Mouse (Mus musculus) left cerebral cortex, adult 8-10 months (tissue): ENCODE results near the gene Togaram2. TPM values are rescaled to one million over a fixed set of nuclear protein-coding genes. Genes with fewer than 3 reads are reported as not detected.
A peak's percentile ranks its signal among the peaks of the same experiment; 100 is the strongest.
"Not testable (repeated sequence)": the region's sequence is repeated elsewhere in the genome, so short reads cannot be mapped to it uniquely, and the experiment has no call there.

Source experiments
- DNase-seq, 2 experiments: peaks; one replicate each; pipeline ENCODE4 v3.0.0; 2022; ENCODE audit warnings: low spot score in 2 of 2
- total RNA-seq, 4 experiments: library from RNA; stranded (reverse); gene quantifications; 2 replicates each; pipeline ENCODE4 v1.2.4; 2022

Gene Togaram2
- total RNA-seq: 1 to 10 TPM; 2.7 to 5.0 (median 3.4) TPM

GRCm38 (mm10) chr17:71673092-71673491 is at the start of gene Togaram2:
Gene Togaram2, plus strand, starts transcription at chr17:71673261.
- DNase-seq: no peak

- no peak for DNase-seq
Observed at GRCm38 (mm10) chr17:71631806-71632205, 41.3 kb upstream of the Togaram2 start.

- DNase-seq: no peak
Observed at GRCm38 (mm10) chr17:71633350-71633749, 39.7 kb upstream of the Togaram2 start.

GRCm38 (mm10) chr17:71636786-71637185 is 36.3 kb upstream of the Togaram2 start:
- DNase-seq: no peak

- no peak for DNase-seq
Observed at GRCm38 (mm10) chr17:71637750-71638265, 35.3 kb upstream of the Togaram2 start.

GRCm38 (mm10) chr17:71639056-71639455 is 34.0 kb upstream of the Togaram2 start:
- DNase-seq: not testable (repeated sequence)

- peak in 1 of 2 experiments; percentile 11 for DNase-seq
Observed at GRCm38 (mm10) chr17:71640421-71641085, 32.5 kb upstream of the Togaram2 start.

GRCm38 (mm10) chr17:71642190-71642589 is 30.9 kb upstream of the Togaram2 start:
- no peak for DNase-seq

- DNase-seq: no peak
Observed at GRCm38 (mm10) chr17:71650011-71650410, 23.1 kb upstream of the Togaram2 start.

- DNase-seq: no peak
Observed at GRCm38 (mm10) chr17:71652495-71652894, 20.6 kb upstream of the Togaram2 start.

GRCm38 (mm10) chr17:71652934-71653333 is 20.1 kb upstream of the Togaram2 start:
- DNase-seq: no peak

- no peak for DNase-seq
Observed at GRCm38 (mm10) chr17:71657521-71657920, 15.5 kb upstream of the Togaram2 start.

GRCm38 (mm10) chr17:71658666-71659065 is 14.4 kb upstream of the Togaram2 start:
- no peak for DNase-seq

GRCm38 (mm10) chr17:71660390-71660789 is 12.7 kb upstream of the Togaram2 start:
- DNase-seq: no peak

- peak; percentile 39 to 57 for DNase-seq
Observed at GRCm38 (mm10) chr17:71662751-71663250, 10.3 kb upstream of the Togaram2 start.

GRCm38 (mm10) chr17:71663491-71663890 is 9.6 kb upstream of the Togaram2 start:
- no peak for DNase-seq

GRCm38 (mm10) chr17:71664172-71664571 is 8.9 kb upstream of the Togaram2 start:
- no peak for DNase-seq

GRCm38 (mm10) chr17:71665201-71665600 is 7.9 kb upstream of the Togaram2 start:
- no peak for DNase-seq

GRCm38 (mm10) chr17:71669511-71669910 is 3.5 kb upstream of the Togaram2 start:
- no peak for DNase-seq

GRCm38 (mm10) chr17:71671840-71672546 is 1.1 kb upstream of the Togaram2 start:
- no peak for DNase-seq

- DNase-seq: no peak
Observed at GRCm38 (mm10) chr17:71673936-71674335, 875 bp downstream of the Togaram2 start.

GRCm38 (mm10) chr17:71674886-71675285 is 1.8 kb downstream of the Togaram2 start:
- DNase-seq: no peak
